Mouse (Mus musculus): ENCODE results near the gene Bnip2.

Bnip2 gene

GRCm38 (mm10) chr9:69989303-69990121 is at the start of gene Bnip2:
Gene Bnip2, plus strand, starts transcription at chr9:69989466.
- DNase-seq: peak; percentile 99

DNA sequence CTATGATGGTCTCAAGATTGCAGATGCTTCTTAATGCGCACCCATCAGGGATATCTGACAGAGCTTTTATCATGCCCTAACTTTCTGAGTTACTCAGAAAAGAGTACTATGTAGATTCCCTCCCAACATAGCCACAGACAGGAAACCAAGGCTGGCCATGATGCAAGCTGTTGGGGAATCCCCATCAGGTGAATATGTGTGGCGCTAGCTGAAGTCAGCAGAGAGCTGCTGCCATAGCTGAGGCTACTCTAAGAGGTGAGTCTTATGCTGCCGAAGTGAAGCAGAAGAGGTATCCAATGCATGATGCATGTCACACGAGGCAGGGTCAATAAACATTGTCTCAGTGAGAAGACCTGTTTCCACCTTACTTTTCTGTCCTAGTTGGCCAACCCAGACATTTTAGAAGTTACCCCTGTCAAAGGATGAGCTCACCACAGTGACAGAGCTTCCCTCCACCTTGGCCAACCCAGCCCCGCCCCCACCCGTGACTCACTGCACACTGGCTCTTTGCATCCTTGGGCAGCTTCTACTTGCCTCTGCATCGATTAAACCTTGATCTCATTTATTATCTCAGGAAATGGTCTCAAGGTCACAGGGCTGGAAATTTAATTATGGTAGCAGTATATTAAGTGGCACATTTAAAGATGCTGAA is 48.3 kb upstream of the Bnip2 start:
- no peak for DNase-seq

DNA sequence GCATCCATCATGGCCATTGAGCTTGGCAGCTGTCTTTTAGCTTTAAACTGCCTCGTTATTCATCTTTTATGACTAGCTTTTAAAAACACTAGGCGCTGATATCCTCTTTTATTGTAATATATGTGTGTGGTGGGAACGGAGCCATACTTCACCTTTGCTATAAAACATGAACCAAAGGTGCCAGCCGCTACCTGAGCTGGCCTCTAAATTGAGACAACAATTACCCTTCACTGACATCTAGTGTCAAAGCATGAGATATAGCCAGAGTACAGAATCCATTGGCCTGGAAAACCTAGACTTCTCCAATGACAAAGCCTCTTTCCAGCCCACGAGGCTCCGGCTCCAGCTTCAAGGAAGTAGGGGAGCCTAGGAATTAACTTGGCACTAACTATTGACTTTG is 47.7 kb upstream of the Bnip2 start:
- DNase-seq: no peak

- peak; percentile 35 for DNase-seq
Observed at GRCm38 (mm10) chr9:69948964-69949363, 40.3 kb upstream of the Bnip2 start.

DNA sequence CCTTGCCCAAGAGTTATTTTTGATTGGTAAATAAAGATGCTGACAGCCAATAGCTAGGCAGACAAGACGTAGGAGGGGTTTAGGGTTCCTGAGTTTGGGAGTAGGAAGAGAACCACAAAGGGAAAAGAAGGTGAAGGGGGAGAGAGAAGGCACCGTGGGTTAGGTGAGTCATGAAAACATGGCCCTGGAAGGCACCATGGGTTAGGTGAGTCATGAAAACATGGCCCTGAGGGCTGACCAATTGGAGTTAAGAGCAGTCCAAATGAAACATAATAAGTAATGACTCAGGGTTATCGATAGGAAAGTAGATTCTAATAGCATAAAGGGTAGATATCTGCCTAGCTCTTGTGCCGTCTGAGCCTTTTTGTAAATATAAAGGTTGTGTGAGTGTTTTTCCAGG is 39.6 kb upstream of the Bnip2 start:
- DNase-seq: no peak

GRCm38 (mm10) chr9:69961007-69961406 is 28.3 kb upstream of the Bnip2 start:
- no peak for DNase-seq

DNA sequence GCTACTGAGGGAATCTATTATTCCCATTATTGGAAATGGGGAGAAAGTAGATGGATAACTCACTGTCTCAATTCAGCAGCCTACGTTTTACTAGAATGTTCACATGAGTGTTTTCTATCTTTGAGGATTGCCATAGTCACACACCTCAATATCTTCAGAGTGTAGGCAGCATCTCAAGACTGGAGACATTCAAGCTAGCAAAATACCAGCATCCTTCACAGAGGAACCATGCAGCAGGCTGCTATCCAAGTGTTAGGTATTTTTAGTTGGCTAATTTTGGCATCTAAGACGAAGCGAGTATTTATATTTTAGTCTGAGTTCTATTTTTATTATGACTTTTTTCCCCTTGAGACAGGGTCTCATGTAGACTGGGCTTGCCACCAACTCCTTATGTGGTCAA is 24.9 kb upstream of the Bnip2 start:
- no peak for DNase-seq

GRCm38 (mm10) chr9:69985526-69985925 is 3.7 kb upstream of the Bnip2 start:
- DNase-seq: no peak

- no peak for DNase-seq
Observed at GRCm38 (mm10) chr9:69986063-69986462, 3.2 kb upstream of the Bnip2 start.

DNA sequence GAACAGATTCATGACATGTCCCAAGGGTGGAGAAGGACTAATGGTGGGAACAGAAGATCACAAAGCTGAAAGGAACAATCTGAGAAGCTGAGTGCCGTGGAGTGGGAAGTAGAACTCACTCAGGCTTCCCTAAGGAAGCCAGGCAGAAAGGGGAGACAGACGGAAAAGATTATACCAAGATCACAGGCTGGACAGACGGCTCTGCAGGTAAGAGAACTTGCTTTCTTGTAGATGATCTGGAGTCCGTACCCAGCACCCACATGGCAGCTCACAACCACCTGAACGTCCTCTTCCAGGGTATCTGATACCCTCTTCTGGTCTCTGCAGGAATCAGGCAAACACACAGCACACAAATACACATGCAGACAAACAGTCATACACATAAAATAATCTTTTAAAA is 2.7 kb upstream of the Bnip2 start:
- DNase-seq: no peak

DNA sequence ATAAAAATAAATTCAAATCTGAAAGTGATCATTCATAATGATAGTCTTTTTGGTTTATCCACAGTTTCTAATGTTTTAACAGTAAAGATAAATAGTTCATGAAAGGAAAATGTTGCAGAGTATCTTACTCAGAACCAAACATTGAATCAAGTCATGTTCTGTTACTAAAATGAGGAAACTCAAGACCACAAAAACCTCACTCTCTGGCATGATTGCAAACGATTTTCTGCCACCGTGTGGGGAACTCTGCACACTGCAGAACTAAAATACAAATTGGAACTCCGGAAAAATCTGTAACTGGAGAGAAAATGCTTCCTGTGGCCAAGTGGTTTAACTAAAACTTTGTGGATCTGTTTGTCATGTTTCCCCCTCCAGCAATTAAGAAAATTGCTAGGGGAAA is 1.7 kb upstream of the Bnip2 start:
- peak; percentile 83 for DNase-seq

GRCm38 (mm10) chr9:69988706-69989302 is 462 bp upstream of the Bnip2 start:
- DNase-seq: no peak

GRCm38 (mm10) chr9:69990346-69990745 is 1.1 kb downstream of the Bnip2 start:
- peak; percentile 33 for DNase-seq

GRCm38 (mm10) chr9:69992841-69993277 is 3.6 kb downstream of the Bnip2 start:
- no peak for DNase-seq

GRCm38 (mm10) chr9:69993479-69993878 is 4.2 kb downstream of the Bnip2 start:
- no peak for DNase-seq

DNA sequence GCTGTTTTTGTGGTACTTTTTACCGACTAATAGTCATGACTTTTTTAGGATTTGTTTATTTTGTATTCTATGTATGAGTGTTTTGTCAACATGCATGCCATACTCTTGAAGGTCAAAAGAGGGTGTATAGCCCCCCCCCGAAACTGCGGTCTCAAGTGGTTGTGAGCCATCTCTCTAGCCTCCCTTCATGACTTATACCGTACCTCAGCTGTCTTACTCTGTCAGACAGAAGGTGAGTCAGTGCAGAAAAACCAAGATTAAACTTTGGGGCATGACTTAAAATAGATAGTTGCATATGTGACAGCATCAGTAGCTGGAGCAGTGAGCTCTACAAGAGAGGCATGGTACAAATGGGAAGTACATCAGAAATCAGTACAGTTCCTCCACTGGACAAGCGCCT is 5.3 kb downstream of the Bnip2 start:
- no peak for DNase-seq

DNA sequence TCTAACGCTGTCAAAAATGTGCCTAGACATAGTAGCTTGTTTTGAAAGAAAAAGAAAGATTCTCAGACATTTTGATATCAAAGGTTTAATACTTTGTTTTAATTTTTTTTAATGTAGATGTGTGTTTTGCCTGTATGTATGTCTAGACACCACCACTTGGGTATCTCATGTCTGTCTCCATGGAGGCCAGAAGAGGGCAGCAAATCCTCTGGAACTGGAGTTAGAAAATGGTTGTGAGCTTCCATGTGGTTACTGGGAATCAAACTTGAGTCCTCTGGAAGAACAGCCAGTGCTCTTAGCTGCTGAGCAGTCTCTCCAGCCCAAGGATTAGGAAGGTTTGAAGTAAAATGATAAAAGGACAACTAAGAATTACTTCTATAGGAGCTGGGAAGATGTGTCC is 10.1 kb downstream of the Bnip2 start:
- peak; percentile 11 for DNase-seq

GRCm38 (mm10) chr9:70003516-70003915 is 14.2 kb downstream of the Bnip2 start:
- no peak for DNase-seq

GRCm38 (mm10) chr9:70006984-70007383 is 17.7 kb downstream of the Bnip2 start:
- no peak for DNase-seq

DNA sequence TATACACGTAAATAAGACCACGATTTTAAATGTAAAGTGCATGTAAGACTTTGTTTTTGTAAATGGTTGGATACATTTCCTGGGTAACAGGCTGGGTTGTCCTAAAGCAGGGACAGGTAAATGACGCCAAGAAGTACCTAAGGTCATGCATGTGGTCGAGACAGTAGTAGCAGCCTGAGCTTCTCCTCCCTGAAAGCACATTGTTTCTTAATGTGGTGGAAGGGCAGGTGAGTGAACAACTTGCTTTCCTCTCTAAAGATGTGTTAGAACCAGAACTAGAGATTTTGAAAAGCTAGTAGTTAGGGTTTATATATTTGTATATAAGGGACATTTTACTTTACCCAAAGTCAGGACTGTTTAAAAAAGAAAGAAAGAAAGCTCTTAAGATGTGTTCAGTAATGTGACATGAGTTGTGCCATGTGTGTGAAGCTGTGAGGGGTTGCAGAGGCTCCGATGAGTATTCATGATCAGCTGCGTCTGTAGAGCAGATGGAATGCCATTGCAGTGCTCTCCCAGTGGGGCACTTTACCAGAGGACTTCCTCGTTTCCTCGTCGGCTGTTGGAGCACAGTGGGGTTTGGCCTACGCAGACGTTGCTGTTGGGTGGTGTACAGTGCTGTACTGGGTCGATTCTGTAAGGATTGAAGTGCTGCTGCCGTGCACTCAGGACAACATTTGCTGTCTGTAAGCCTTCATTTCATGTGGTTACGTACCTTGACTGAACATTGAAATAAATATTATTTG is 18.4 kb downstream of the Bnip2 start:
- DNase-seq: no peak

- DNase-seq: no peak
Observed at GRCm38 (mm10) chr9:70009754-70010304, 20.6 kb downstream of the Bnip2 start.

GRCm38 (mm10) chr9:70010781-70011473 is 21.7 kb downstream of the Bnip2 start:
- no peak for DNase-seq

Measured in embryo, embryonic 11 days (tissue).